Mouse (Mus musculus) stomach, postnatal 0 days (tissue): Measurements from ENCODE around the gene Sf3b6. TPM values are rescaled to one million over a fixed set of nuclear protein-coding genes. Genes with fewer than 3 reads are reported as not detected.
"Not testable (repeated sequence)": the region's sequence is repeated elsewhere in the genome, so short reads cannot be mapped to it uniquely, and the experiment has no call there.

Source experiments
- ATAC-seq: fragments of 200-750 bp; cut with Nextera tagmentation; 2 replicates; pipeline ENCODE4 v1.8.0; 2017; ENCODE audit not compliant: low FRiP score, low TSS enrichment
- DNase-seq: peaks from one replicate; pipeline ENCODE4 v3.0.0-alpha.2; 2016; ENCODE audit warnings: low spot score
- H3K27ac ChIP-seq: fragments of 300-500 bp; sonication (generic); replicated peaks from 2 replicates; pipeline ENCODE4 v1.5.1; 2014; ENCODE audit warnings: mild to moderate bottlenecking, control low read depth
- H3K27me3 ChIP-seq: fragments of 300-500 bp; sonication (generic); 2 replicates; pipeline ENCODE4 v1.6.1; 2014; ENCODE audit warnings: low read length; ENCODE audit not compliant: control insufficient read depth, insufficient read depth
- H3K36me3 ChIP-seq: fragments of 300-500 bp; sonication (generic); 2 replicates; pipeline ENCODE4 v1.6.1; 2014; ENCODE audit warnings: low read length, mixed read lengths; ENCODE audit not compliant: control insufficient read depth, insufficient read depth
- H3K4me1 ChIP-seq: fragments of 300-500 bp; sonication (generic); replicated peaks from 2 replicates; pipeline ENCODE4 v1.6.1; 2014; ENCODE audit warnings: antibody characterized with exemption; ENCODE audit not compliant: control insufficient read depth, insufficient read depth
- H3K4me2 ChIP-seq: fragments of 300-500 bp; sonication (generic); replicated peaks from 2 replicates; pipeline ENCODE4 v1.6.1; 2014; ENCODE audit warnings: low read depth, mild to moderate bottlenecking, control low read depth, moderate library complexity
- H3K4me3 ChIP-seq: fragments of 300-500 bp; sonication (generic); 2 replicates; pipeline ENCODE4 v1.5.1; 2014; ENCODE audit warnings: low read depth, low read length, control low read depth
- H3K9ac ChIP-seq: fragments of 300-500 bp; sonication (generic); 2 replicates; pipeline ENCODE4 v1.6.1; 2014; ENCODE audit warnings: mild to moderate bottlenecking, low read length, control low read depth, mixed read lengths
- H3K9me3 ChIP-seq: fragments of 300-500 bp; sonication (generic); 2 replicates; pipeline ENCODE4 v1.6.1; 2016; ENCODE audit warnings: low read length; ENCODE audit not compliant: control insufficient read depth
- CTCF ChIP-seq: IDR thresholded peaks from 2 replicates; pipeline ENCODE4 v1.5.1; 2016; ENCODE audit warnings: antibody characterized with exemption, low read depth, mild to moderate bottlenecking, moderate library complexity
- EP300 ChIP-seq: optimal IDR thresholded peaks from 2 replicates; pipeline ENCODE3; 2016; ENCODE audit warnings: antibody characterized with exemption
- WGBS: fragments of 180-500 bp; shearing (Covaris S2); extraction: QIAGEN DNeasy Blood & Tissue Kit; methylation state at CpG from one replicate; pipeline ENCODE4 v1.1.7; 2014; 5-methylcytosine and 5-hydroxymethylcytosine counted together
- polyA plus RNA-seq: library from polyadenylated mRNA; unstranded; fragments of >200 nt; fragmentation: Nextera tagmentation; extraction: Ambion mirVana; gene quantifications from 2 replicates; pipeline ENCODE4 v1.2.1, GENCODE M21; 2015

Sf3b6 gene
- polyA plus RNA-seq, 1 experiment from 2014 or later, result 301 TPM

DNA sequence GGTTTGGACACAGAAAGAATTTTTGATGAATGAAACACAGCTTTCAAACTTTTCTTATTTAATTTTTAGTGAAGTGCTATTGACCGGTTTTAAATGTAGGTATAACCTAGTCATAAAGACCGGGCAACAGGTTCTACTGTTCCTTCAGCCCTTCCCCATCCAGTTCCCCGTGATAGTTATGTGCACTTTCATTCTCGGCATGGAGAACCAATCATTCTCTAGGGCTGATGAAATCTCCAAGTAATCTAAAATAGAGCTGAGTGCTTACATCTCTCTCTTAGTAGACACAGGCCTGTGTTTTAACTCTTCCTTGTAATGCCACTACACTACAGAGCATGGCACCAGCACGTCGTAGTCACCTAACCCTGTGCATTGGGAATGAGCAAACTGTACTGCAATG, 39.6 kb upstream of the Sf3b6 start:
- no peak overlapping the region for H3K4me3 ChIP-seq
- no peak for ATAC-seq
- no peak overlapping the region for H3K27ac ChIP-seq
- H3K9me3 ChIP-seq, result no peaks in the 10 kb centered on the region
- H3K9ac ChIP-seq, result no peak overlapping the region
- H3K36me3 ChIP-seq, result no peaks in the 10 kb centered on the region
- H3K27me3 ChIP-seq, result no peaks in the 10 kb centered on the region
- TF ChIP-seq EP300, result no peak
- no peak for TF ChIP-seq CTCF
- H3K4me2 ChIP-seq, result no peak overlapping the region
- no peaks in the 10 kb centered on the region for H3K4me1 ChIP-seq
- WGBS, result 84% methylated on average over 6 of the region's 6 CpGs
- no peak for DNase-seq

DNA sequence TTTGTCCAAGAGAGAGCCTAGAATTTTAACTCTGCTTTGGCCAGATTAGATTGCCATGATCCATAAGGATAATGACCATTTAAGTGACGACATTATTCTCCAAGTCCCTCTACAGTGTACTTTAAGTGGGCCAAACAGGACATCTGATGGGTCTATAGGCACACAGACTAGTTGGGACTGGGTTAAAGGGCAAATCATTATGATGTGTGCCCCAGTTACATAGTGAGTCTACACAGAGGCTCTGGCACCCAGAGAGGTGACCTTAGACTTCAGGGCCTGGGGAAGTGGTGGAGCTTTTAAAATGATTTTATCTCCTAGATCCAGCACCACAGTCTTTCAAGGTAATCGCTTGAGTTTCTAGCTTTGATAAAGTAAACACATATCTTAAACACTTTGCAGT, 37.1 kb upstream of the Sf3b6 start:
- Histone ChIP-seq H3K4me1 (no peaks in the 10 kb centered on the region), H3K4me3 (no peak overlapping the region), H3K27ac (no peak overlapping the region), H3K36me3 (no peaks in the 10 kb centered on the region), H3K4me2 (no peak overlapping the region), H3K9me3 (no peaks in the 10 kb centered on the region), H3K9ac (no peak overlapping the region), H3K27me3 (no peaks in the 10 kb centered on the region)
- ATAC-seq (no peak), DNase-seq (no peak)
- no peak for TF ChIP-seq EP300
- 54% methylated on average over 2 of the region's 2 CpGs for WGBS

DNA sequence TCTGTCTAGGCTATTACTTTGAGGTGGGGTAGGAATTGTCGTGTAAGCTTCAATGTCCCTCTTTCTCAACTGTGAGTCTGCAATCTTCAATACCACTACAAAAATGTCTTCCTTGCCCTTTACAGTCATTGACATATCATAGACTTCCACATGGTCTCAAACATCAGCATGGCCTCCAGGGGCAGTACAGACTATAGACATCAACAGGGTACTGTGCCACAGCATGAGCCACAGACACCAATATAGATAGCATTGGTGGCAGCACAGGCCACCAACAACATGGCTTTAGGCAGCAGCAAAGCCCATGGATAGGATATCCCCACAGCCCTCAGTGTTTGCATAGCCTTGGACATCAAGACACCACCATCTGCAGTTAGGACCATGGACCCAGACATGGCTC, 36.1 kb upstream of the Sf3b6 start:
- Histone ChIP-seq H3K4me2 (no peak overlapping the region), H3K4me3 (no peak overlapping the region), H3K36me3 (no peaks in the 10 kb centered on the region), H3K9ac (no peak overlapping the region), H3K4me1 (no peaks in the 10 kb centered on the region), H3K9me3 (no peaks in the 10 kb centered on the region), H3K27me3 (no peaks in the 10 kb centered on the region), H3K27ac (no peak overlapping the region)
- ATAC-seq (no peak), DNase-seq (no peak)
- WGBS, result 97% methylated on average over 1 of the region's 1 CpGs
- TF ChIP-seq CTCF (no peak), EP300 (no peak)

DNA sequence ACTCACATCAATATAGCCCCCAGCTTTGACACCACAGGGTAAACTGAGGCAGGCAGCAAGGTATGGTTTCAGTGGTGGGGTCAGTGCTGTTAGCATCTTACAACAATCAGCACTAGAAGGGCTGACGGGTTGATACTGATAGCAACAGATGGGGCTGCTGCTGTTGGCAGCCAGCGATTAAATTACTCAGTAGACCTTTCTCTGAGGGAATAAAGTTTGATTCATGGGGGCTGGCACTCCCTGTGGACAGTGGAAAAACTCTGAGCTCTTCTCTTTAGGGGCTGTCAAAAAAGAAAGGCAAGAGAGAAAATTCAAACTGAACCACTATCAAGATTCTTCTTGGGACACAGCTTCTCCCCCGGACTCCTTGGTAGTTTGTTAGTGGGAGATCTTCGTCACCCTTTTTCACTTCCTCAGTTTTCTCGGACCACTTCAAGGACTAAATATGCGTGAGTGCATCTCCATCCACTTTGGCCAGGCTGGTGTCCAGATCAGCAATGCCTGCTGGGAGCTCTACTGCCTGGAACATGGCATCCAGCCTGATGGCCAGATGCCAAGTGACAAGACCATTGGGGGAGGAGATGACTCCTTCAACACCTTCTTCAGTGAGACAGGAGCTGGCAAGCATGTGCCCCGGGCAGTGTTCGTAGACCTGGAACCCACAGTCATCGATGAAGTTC, 35.5 kb upstream of the Sf3b6 start:
- not testable (repeated sequence) for H3K4me2 ChIP-seq

DNA sequence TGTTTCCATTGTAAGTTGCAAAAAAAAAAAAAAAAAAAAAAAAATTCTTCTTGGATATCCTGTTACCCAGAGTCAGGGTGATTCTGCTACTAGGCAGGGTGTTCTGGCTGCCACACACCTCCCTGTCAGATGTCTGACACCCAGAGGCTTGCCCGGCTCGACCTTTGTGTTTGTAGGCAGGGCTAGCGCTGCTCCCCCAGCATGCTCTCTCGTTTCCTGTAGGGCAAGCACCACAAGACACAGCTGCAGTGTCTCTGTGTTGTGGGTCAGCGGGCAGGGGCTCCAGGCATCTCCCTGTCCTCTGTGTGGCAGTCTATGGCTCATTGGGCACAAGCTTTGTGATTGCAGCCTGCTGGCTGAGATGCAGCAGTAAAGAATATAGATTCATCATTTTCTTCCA, 33.7 kb upstream of the Sf3b6 start:
- Histone ChIP-seq H3K4me1 (no peaks in the 10 kb centered on the region), H3K27ac (no peak overlapping the region), H3K4me2 (no peak overlapping the region), H3K4me3 (no peak overlapping the region), H3K27me3 (no peaks in the 10 kb centered on the region), H3K36me3 (no peaks in the 10 kb centered on the region), H3K9me3 (no peaks in the 10 kb centered on the region), H3K9ac (no peak overlapping the region)
- ATAC-seq (no peak), DNase-seq (no peak)
- WGBS, result 62% methylated on average over 5 of the region's 5 CpGs
- no peak for TF ChIP-seq CTCF
- TF ChIP-seq EP300, result no peak

More for the DNA sequence above, 35.5 kb upstream of the Sf3b6 start:
- H3K36me3 ChIP-seq, DNase-seq, H3K4me3 ChIP-seq, H3K9ac ChIP-seq, H3K9me3 ChIP-seq, H3K27ac ChIP-seq, H3K4me1 ChIP-seq, H3K27me3 ChIP-seq, ATAC-seq: not testable (repeated sequence)
- WGBS, result 86% methylated on average over 9 of the region's 9 CpGs

DNA sequence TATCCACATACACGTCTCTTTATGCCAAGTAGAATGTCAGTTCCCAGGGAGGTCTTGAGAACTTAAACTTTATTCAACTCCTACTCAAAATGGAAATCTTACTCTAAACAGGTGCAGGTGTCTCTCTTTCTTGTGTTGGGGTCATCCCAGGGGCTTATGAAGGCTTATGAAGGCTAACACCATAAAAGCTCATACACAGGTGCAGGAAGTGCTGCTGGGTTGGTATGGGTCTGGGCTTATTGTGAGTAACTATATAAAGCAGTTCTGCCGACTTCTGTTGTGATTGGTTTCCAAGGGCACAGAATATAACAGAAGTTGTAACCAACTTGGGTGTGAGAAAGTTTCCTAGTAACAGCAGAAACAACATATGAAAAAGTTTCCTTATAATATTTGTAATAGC, 32.9 kb upstream of the Sf3b6 start:
- Histone ChIP-seq H3K4me3 (no peak overlapping the region), H3K27ac (no peak overlapping the region), H3K4me2 (no peak overlapping the region), H3K4me1 (no peaks in the 10 kb centered on the region), H3K36me3 (no peaks in the 10 kb centered on the region), H3K9me3 (no peaks in the 10 kb centered on the region), H3K9ac (no peak overlapping the region), H3K27me3 (no peaks in the 10 kb centered on the region)
- TF ChIP-seq EP300 (no peak), CTCF (no peak)
- WGBS, result 65% methylated on average over 2 of the region's 2 CpGs
- ATAC-seq, result no peak
- no peak for DNase-seq

DNA sequence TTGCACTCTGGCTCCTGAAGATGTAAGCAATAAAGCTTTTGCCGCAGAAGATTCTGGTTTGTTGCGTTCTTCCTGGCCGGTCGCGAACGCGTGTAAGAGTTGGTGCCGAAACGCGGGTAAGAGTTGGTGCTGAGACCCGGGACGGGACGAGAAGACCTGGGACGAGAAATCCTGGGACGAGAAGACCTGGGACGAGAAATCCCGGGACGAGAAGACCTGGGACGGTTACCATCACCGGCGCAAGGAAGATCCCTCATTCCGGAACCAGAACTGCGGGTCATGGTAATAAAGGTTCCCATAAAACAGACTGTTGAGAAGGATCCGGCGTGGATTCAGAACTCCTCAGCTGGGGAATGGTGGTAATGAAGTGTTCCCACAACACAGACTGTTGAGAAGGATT, 29.2 kb upstream of the Sf3b6 start:
- not testable (repeated sequence) for H3K27me3 ChIP-seq, H3K27ac ChIP-seq, H3K36me3 ChIP-seq, H3K9ac ChIP-seq, H3K4me3 ChIP-seq, H3K9me3 ChIP-seq, DNase-seq, ATAC-seq, H3K4me1 ChIP-seq, H3K4me2 ChIP-seq
- 94% methylated on average over 25 of the region's 25 CpGs for WGBS
